Mouse (Mus musculus): ENCODE results near the gene Spry1. TPM values are rescaled to one million over a fixed set of nuclear protein-coding genes. Genes with fewer than 3 reads are reported as not detected.

The Spry1 gene
- polyA plus RNA-seq, 1 experiment, result 34.7 TPM

GRCm38 (mm10) chr3:37641796-37642680 lies 2.3 kb downstream of the Spry1 start:
- no peak for DNase-seq (ENCODE audit: low spot score)

GRCm38 (mm10) chr3:37642681-37643214 lies 3.0 kb downstream of the Spry1 start:
- DNase-seq (ENCODE audit: low spot score), result no peak

DNA sequence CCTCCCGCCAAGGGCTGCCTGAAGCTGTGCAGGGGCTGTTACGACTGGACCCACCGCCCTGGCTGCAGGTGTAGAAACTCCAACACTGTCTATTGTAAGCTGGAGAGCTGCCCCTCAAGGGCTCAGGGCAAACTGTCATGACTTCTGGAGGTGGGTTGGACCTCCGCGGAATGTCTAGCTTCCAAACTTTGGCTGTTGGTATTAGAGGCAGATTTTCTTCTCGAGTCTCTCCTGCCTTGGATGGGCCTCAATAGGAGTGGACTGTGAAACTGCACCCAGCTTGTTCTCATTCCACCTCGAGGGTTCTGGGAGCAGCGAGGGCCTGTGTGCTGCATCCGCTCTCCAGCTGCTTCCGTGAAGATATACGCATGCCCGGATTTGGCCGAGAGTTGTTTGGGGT lies 3.7 kb downstream of the Spry1 start:
- DNase-seq (ENCODE audit: low spot score), result no peak

GRCm38 (mm10) chr3:37643903-37644302 lies 4.2 kb downstream of the Spry1 start:
- DNase-seq (ENCODE audit: low spot score), result no peak

- DNase-seq (ENCODE audit: low spot score), result no peak
These were observed 5.3 kb downstream of the Spry1 start for GRCm38 (mm10) chr3:37645061-37645460.

GRCm38 (mm10) chr3:37646221-37646620 lies 6.5 kb downstream of the Spry1 start:
- DNase-seq (ENCODE audit: low spot score), result no peak

GRCm38 (mm10) chr3:37647225-37647624 lies 7.5 kb downstream of the Spry1 start:
- no peak for DNase-seq (ENCODE audit: low spot score)

- no peak for DNase-seq (ENCODE audit: low spot score)
These were observed 8.5 kb downstream of the Spry1 start for GRCm38 (mm10) chr3:37648244-37648643.

GRCm38 (mm10) chr3:37649281-37649680 lies 9.5 kb downstream of the Spry1 start:
- no peak for DNase-seq (ENCODE audit: low spot score)

- DNase-seq (ENCODE audit: low spot score), result no peak
These were observed 12.8 kb downstream of the Spry1 start for GRCm38 (mm10) chr3:37652537-37652936.

DNA sequence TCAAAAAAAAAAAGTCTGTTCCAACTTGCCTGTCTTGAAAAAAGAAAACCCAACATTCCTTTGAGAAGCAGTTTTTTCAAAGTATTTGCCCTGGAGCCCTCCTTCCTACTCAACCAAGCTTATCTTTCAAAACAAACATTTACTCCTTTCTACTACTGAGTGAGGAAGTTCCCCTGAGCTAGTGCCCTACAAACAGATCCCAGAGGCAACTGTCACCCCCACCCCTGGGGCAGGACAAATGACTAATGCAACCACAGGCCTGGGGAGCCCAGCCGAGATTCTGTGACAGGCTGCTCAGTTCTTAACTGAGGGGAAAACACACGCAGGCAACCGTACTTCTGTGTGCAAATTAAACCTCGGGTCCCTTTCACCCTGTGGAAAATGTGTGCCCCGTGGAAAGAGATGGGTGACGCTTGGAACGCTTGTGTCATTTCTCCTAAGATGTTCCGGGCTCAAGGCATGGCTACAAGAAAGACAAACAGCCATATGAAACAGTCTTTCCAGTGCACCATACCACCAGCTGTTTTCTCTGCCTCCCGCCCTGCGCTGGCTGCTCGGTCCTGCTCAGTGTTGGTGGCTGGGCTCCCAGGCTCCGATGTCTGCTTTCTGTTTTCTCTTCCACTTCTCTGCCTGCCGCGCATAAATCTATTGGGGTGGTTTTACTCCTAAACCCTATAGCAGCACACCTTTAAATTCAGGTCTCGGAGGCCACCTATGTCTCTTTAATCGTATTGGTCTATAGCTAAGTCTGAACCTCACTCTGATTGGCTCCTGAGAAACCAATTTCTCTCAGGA lies 14.4 kb downstream of the Spry1 start:
- no peak for DNase-seq (ENCODE audit: low spot score)

DNA sequence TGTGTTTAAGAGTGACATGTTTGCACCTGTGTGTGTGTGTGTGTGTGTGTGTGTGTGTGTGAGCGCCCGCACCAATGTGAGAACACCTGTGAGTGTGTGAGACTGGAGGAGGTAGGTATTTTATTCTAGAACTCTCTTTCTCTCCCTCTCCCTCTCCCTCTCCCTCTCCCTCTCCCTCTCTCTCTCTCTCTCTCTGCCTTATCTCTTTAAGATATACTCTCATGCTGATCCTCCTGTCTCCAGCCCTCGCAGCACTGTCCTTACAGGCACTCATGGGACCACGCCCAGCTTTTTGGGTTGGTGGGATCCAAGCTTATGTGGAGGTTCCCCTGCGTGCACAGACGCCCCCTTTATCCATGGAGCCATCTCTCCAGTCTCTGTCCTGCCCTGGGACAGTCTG lies 15.0 kb downstream of the Spry1 start:
- no peak for DNase-seq (ENCODE audit: low spot score)

DNA sequence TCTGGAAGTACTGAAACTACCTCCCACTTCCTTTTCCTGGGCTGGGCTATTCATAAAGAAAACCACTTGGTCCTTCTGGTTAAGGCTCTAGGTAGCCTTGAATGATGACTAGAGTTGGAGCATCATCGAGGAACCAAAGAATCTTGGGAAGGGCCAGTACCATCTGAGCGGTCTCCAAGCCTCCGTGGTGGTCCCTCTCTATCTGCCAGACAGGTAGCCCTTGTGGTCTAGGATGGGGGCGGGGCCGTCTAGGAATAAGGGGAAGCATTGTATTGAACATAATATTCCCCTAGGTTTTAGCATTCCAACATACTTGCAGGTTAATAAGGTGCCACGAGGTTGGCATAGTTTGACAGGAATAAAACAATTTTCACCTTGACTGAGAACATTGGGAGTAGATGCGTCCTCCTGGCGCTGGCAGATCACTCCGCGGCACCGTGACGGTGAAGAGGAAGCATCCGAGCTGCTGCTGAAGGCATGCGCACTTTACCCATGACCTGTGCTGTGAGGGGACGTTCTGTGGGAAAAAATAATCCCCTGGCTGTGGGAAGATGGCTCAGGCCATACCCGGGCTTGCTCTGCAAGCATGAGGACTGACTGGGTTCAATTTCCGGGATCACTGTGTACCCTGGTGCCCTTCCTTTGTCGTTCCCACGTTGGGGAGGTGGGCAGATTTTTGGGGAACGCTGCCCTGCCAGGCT lies 16.3 kb downstream of the Spry1 start:
- DNase-seq (ENCODE audit: low spot score), result no peak

DNA sequence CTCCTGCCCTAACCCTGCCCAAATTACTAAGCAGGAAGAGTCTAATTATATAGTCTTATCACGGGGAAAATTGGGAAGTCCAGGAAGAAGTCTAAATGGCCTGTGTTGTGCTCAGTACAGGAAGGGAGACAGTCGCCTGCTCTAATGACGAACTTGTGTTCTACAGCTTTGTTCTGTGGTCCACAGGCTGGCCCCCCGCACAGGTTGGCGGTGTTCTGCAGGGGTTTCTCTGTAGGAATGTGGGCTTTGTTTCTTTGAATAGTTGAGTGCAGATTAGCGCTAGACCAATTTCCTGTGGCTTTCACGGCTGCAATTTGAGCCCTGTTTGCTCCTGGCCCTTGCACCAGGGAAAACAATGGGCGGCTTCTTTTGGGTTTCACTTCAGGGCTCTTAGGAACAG lies 17.3 kb downstream of the Spry1 start:
- no peak for DNase-seq (ENCODE audit: low spot score)

GRCm38 (mm10) chr3:37658155-37658554 lies 18.4 kb downstream of the Spry1 start:
- DNase-seq (ENCODE audit: low spot score), result no peak

GRCm38 (mm10) chr3:37659621-37660020 lies 19.9 kb downstream of the Spry1 start:
- no peak for DNase-seq (ENCODE audit: low spot score)

DNA sequence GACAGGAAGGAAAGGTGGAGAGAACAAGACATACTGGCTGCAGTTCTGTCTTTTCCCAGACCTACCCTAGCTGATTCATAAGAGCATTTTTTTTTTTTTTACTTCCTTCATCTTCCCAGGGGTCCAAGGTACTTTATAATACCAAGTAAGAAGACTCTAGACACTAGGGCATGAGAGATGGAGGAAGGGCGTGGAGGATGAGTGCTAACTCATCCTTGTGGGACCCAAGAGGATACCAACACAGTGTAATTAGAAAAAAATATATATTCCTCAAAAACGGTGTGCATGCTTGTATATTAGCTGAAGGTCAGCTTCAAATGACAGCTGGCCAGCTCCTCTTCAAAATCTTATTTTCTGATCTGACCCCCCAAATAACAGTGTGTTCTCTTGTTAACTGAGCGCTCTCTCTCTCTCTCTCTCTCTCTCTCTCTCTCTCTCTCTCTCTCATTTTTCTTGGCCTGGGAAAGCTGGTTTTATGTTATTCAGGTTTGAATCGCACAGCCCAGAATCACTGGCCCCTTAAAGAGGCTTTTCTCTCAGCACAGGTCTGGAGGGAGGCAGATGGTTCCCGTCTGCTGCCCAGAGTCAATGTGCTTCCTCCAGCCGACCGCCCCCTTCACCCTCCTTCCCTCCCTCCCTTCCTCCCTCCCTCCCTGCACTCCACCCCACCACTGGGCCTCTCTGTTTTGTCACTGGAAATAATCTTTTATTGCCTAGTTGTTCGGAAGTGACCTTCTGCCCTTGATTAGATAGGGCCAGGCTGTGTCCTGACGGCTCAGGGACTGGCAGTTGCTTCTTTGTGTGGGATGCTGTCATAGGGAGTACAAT lies 26.8 kb downstream of the Spry1 start:
- DNase-seq (ENCODE audit: low spot score), result no peak

DNA sequence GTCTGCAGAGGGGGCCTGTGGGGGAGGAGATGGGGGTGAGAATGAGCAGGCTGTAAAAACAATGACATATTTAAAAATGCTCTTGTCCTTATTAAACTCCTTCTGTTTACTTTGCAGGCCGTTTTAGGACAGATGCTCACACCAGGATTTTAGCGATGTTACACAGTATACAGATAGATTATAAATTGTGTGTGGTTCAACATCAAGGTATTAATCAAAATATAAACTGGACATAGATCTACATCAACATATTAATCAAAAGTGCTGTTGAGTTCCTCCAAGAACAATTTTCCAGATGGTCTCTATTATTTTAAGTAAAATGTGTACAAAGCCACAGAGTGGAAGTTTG lies 27.3 kb downstream of the Spry1 start:
- no peak for DNase-seq (ENCODE audit: low spot score)

- no peak for DNase-seq (ENCODE audit: low spot score)
These were observed 28.0 kb downstream of the Spry1 start for GRCm38 (mm10) chr3:37667736-37668135.

GRCm38 (mm10) chr3:37668652-37669051 lies 28.9 kb downstream of the Spry1 start:
- no peak for DNase-seq (ENCODE audit: low spot score)

DNA sequence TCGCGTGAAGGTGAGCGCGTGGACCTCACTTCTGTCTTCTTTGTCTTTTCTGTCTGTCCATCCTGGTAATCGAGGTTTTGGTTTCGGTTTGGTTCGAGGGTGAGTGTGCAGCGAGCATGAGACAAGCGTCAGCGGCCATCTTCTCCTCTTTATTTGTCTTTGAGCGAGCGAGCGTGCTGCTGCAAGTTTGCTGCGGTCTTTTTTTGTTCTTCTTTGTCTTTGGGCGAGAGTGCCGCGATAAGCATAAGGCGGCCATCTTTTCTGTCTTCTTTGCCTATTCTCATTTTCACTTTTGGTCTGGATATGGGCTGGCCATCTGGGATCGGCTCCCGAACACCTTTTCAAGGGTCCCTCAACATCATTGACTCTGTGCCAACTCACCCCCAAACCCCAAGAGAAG lies 29.4 kb downstream of the Spry1 start:
- no peak for DNase-seq (ENCODE audit: low spot score)

Data from urinary bladder, adult 2 months (tissue).